Mouse (Mus musculus) bone marrow, adult 2 months (tissue): ENCODE data around the gene Vcam1. TPM values are rescaled to one million over a fixed set of nuclear protein-coding genes. Genes with fewer than 3 reads are reported as not detected.

Source experiments
- H3K27ac ChIP-seq: fragments of 200-500 bp; 2 replicates; pipeline ENCODE4 v1.5.1; 2012; ENCODE audit warnings: low read depth, mild to moderate bottlenecking, control low read depth, inconsistent platforms, low read length; ENCODE audit not compliant: control insufficient read depth, poor library complexity, insufficient read depth
- H3K4me1 ChIP-seq: fragments of 200-500 bp; 2 replicates; pipeline ENCODE4 v1.6.1; 2011; ENCODE audit warnings: low read length; ENCODE audit not compliant: control insufficient read depth, insufficient read depth
- H3K4me3 ChIP-seq: fragments of 200-500 bp; replicated peaks from 2 replicates; pipeline ENCODE3; 2011; ENCODE audit warnings: mild to moderate bottlenecking, low read depth, low read length, control low read depth; ENCODE audit not compliant: control insufficient read depth
- CTCF ChIP-seq: fragments of 200-500 bp; IDR thresholded peaks from 2 replicates; pipeline ENCODE4 v1.5.1; 2011; ENCODE audit warnings: low read length, control low read depth; ENCODE audit not compliant: control insufficient read depth, insufficient read depth
- POLR2A ChIP-seq: fragments of 200-500 bp; IDR thresholded peaks from 2 replicates; pipeline ENCODE4 v1.6.1; 2011; ENCODE audit warnings: low read depth, mild to moderate bottlenecking, control low read depth, low read length, borderline replicate concordance; ENCODE audit not compliant: control insufficient read depth
- WGBS: fragments of 180-500 bp; shearing (Covaris S2); methylation state at CpG from one replicate; pipeline ENCODE4 v1.1.7; 2018; 5-methylcytosine and 5-hydroxymethylcytosine counted together
- polyA plus RNA-seq: library from polyadenylated mRNA; stranded (reverse); fragments of >200 nt; gene quantifications from 2 replicates; pipeline ENCODE4 v1.2.4, GENCODE M21; 2011; ENCODE audit warnings: low replicate concordance; ENCODE audit not compliant: missing spikeins, insufficient read depth, insufficient read length

Vcam1 gene
- polyA plus RNA-seq, 1 experiment, result 90.0 TPM

DNA sequence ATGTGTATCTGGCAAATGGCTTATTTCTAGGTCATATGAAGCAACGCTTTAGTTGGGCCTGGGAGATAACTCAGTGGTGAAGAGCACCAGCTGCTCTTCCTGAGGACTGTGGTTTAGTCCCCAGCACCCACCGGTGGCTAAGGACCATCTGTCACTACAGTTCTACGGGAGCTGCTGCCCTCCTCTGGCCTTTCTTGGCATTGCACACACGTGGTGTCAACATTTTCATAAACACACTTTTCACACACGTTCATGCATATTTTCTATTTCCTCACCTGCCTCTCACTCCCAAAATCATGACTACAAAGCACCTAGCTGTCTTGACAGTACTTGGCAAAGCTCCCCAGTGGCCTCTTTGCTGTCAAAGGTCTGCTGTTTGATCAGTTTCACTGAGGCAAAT, 37.8 kb downstream of the Vcam1 start:
- Histone ChIP-seq H3K27ac (no peak overlapping the region), H3K4me3 (no peak overlapping the region), H3K4me1 (no peaks in the 10 kb centered on the region)
- WGBS, result 84% methylated on average over 5 of the region's 5 CpGs
- TF ChIP-seq POLR2A (no peak), CTCF (peak; percentile 19; the same call in 1 of the 2 replicates)

DNA sequence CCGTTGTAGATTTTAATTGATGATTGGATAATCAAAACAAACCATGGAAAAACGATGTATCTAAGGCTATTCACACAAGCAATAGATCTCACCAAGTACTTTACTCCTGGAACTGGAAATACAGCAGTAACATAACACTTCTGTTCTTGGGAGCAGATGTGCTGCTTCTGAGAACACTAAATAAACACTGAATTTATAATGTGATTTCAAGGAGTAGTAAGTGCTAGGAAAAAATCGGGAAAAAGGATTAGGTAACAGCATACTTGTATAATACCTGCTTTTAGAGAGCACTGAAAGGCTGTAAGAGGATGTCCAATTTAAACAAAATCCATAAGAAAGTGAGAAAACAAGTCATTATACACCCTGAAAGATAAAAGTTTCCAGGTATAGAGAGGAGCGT, 43.5 kb downstream of the Vcam1 start:
- TF ChIP-seq POLR2A, result no peak
- TF ChIP-seq CTCF, result no peak
- Histone ChIP-seq H3K4me1 (no peaks in the 10 kb centered on the region), H3K4me3 (no peak overlapping the region), H3K27ac (no peak overlapping the region)
- WGBS, result 82% methylated on average over 4 of the region's 4 CpGs

DNA sequence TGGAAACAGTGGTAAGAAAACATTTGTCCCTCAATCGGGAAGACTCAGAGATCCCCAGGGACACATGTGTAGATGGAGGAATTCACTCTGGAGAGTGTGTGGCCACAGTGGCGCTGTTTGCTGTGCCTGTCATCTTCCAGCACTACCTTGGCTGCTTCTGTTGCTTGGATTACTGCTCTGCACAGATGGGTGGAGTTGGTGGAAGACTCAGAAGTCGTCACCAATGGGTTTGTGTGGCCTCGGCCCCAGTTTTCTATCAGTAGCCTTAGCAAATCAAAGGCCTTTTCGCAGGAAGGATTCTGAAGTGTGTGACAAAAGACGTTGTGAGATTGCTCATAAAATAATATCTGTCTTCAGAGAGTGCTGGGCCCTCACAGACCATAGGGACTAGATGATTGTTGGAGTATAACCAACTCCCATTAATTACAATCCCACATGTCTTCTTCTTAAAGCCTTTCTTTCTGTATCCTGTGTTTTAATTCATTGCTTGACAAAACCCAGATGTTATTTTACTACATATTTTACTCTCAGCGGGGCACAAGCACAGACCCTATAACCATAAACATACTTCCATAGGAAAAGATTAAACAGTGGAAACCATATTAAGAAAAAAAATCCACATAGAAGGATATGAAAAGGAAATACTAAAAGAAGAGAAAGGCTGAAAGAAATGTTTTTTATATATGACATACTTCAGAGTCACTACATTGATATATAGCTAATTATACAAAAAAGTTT, 48.4 kb downstream of the Vcam1 start:
- no peak overlapping the region for H3K4me3 ChIP-seq
- no peak for TF ChIP-seq POLR2A
- no peak for TF ChIP-seq CTCF
- H3K27ac ChIP-seq, result no peak overlapping the region
- WGBS, result 77% methylated on average over 7 of the region's 7 CpGs
- no peaks in the 10 kb centered on the region for H3K4me1 ChIP-seq

DNA sequence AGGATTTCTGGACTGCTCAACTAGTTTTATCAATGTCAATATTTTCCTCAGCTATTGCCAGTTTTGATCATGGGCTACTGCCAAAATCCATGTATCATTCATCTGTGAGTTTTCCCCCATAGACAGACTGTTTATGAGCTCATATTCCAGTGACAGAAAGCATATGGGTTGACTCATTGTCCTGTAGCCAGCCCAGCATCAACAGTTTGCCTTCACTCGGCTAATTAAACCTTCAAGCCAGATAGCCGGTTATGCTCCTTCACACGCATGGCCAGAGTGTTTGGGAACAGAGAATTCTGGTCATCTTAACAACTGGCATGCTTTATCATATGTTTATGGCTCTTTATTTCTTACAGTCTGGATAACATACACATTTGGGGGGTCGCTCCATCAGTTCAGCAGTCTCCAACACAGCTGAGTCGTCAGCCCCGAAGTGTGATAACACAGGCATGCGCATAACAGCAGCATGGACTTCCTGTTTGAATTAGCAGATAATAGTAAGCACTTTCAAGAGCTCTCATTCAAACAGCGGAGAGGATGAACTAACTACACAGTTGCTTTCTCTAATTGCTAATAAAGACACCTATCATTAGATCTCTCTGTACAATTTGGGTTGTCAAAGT, 49.2 kb downstream of the Vcam1 start:
- Histone ChIP-seq H3K4me3 (no peak overlapping the region), H3K27ac (no peak overlapping the region), H3K4me1 (no peaks in the 10 kb centered on the region)
- WGBS, result 61% methylated on average over 8 of the region's 8 CpGs
- no peak for TF ChIP-seq CTCF
- TF ChIP-seq POLR2A, result no peak

DNA sequence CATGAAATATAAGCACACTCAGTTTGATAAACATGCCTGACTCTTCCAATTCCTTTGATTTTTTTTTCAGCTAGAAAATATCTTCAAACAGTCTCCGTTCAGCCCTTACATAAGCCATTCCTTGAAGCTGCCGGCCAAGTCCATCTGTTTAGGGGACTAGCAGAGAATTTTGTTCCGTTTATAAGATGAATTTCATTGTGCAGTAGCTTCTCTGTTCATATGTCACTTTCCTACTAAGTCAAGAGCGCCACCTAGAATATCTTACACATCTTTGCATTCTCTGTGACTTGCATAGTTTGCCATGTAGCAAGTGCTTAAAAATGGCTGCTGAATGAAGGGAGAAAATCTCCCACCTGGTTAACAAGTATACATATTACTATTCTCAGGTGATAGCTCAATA, 51.0 kb downstream of the Vcam1 start:
- Histone ChIP-seq H3K4me1 (no peaks in the 10 kb centered on the region), H3K4me3 (no peak overlapping the region), H3K27ac (no peak overlapping the region)
- TF ChIP-seq CTCF (no peak), POLR2A (no peak)
- WGBS, result 73% methylated on average over 4 of the region's 4 CpGs

DNA sequence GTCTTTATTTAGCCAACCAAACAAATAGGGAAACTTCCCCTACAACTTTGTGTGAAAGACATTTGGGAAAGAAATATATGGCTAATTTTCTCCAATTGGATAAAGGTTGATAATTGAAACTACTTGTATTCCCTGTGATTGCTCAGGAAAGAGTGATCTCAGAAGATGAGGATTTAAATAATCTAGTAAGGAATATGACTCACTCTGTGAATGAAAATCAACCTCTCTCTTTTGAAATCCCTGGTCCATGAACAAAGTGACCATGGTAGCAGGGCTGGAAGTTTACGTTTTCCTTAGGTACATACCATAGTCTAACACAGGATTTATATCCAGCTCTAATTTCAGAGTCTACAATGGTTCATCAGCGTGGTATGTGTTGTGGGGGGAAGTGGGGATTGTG, 52.7 kb downstream of the Vcam1 start:
- TF ChIP-seq POLR2A (no peak), CTCF (no peak)
- Histone ChIP-seq H3K4me1 (no peaks in the 10 kb centered on the region; the same call in 1 of the 2 replicates), H3K27ac (no peak overlapping the region), H3K4me3 (no peak overlapping the region)
- 65% methylated on average over 2 of the region's 2 CpGs for WGBS

DNA sequence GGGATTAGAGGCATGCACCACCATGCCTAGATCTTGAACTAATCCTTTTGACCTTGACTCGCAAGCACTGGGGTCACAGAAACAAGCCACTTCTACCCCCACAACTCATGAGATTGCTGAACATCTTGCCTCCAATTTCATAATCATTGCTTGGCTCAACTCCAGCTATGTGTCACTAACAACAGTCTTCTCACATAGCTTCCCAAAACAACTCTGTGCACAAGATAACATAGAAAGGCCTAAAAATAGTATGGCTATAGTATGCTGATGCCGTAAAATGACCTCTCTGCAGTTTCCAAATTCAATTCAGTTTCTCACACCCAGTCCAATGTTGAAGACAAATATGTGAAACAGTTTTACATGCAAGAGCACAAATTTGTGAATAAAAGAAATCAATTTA, 56.9 kb downstream of the Vcam1 start:
- Histone ChIP-seq H3K4me1 (no peaks in the 10 kb centered on the region; the same call in 1 of the 2 replicates), H3K4me3 (no peak overlapping the region), H3K27ac (no peak overlapping the region)
- TF ChIP-seq POLR2A (no peak), CTCF (no peak)
- WGBS, result 50% methylated on average over 2 of the region's 2 CpGs

DNA sequence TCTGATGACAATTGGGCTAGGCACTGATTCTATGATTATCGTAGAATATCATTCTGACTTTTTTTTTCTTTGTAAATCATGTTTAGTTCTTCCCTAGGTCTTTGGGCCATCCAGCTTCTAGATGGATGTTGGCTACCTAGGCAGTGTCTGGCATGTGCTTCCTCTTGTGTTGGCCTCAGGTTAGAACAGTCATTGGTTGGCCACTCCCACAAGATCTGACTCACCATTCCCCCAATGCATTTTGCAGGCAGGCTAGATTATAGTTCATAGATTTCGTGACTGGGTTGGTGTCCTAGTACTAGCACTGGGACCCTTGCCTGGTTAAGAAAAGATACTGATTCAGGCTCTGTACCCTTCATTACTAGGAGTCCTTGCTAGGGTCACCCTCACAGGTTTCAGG, 67.3 kb downstream of the Vcam1 start:
- Histone ChIP-seq H3K4me1 (no peaks in the 10 kb centered on the region), H3K27ac (no peak overlapping the region), H3K4me3 (no peak overlapping the region)
- WGBS, result 72% methylated on average over 2 of the region's 2 CpGs
- TF ChIP-seq CTCF, result no peak
- no peak for TF ChIP-seq POLR2A

DNA sequence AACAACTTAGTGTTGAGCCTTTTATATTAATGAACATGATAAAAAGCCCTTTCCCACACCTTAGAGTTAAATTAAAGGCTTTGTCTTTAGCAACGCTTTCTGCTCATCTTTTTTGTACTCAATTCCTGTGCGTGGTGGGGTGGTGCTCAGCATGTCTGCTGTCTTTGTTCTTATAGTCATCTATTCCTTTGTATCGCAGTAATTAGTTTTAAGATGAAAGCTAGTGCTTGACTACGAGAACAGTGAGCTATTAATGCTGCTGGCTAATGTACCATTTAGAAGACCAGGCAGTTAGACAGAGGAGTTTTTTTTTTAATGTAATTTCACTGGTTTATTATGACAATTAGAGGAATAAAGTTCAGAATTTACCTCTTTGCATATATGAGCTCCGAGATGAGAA, 69.2 kb downstream of the Vcam1 start:
- no peaks in the 10 kb centered on the region for H3K4me1 ChIP-seq
- no peak overlapping the region for H3K4me3 ChIP-seq
- no peak overlapping the region for H3K27ac ChIP-seq
- 85% methylated on average over 5 of the region's 5 CpGs for WGBS
- TF ChIP-seq POLR2A (no peak), CTCF (no peak)

Other genes with a start within 250 kb of the Vcam1 start
- 8.3 and 12.3 TPM in 2 replicates for gene Dph5, start 241.9 kb downstream of the Vcam1 start, polyA plus RNA-seq
- gene Slc30a7, start 122.3 kb downstream of the Vcam1 start, polyA plus RNA-seq, result 3.7 and 4.1 TPM in 2 replicates
- 0.45 and 1.8 TPM in 2 replicates for gene Extl2, start 122.2 kb downstream of the Vcam1 start, polyA plus RNA-seq
- 1.00 and 1.0 TPM in 2 replicates for gene Gpr88, start 123.8 kb upstream of the Vcam1 start, polyA plus RNA-seq